Comparison of ENCODE assay signal across 16 mouse cellular contexts in the genomic region with DNA sequence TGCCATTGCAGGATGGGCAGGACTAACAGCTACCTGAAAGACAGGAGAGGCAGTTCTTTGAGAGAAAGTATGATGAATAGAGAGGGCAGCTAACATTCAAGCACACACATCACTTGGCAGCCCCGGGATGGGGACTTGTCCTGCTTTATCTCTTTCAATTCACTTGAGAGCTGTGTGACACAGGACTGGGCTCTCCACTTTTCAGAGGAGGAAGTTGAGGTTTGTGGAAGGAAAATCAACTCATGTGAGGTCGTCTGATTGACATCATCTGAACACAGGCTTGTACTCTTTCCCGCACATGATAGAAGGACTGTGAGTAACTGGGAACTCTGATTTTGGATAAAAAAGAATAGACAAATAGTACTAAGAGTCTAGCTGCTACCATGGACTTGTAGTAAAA.
"Had no signal": no experiment of that assay in that cellular context is flagged by ENCODE, and none has a peak within 500 bp of the region (broad histone marks: within the 10 kb centered on the region; RNA-seq: fewer than 3 reads in every experiment).

No protein-coding gene starts in this region.

- H3K36me3 ChIP-seq: midbrain, embryonic 13.5 days; midbrain, embryonic 15.5 days; neural tube, embryonic 12.5 days had no signal

- H3K4me1 ChIP-seq: megakaryocyte, embryonic 14.5 days; midbrain, embryonic 13.5 days; midbrain, embryonic 15.5 days; neural tube, embryonic 12.5 days had no signal

- H3K27me3 ChIP-seq: midbrain, embryonic 13.5 days; midbrain, embryonic 15.5 days; neural tube, embryonic 12.5 days had no signal

- ATAC-seq: midbrain, embryonic 13.5 days; midbrain, embryonic 15.5 days had no signal

- H3K9me3 ChIP-seq: midbrain, embryonic 13.5 days; midbrain, embryonic 15.5 days; neural tube, embryonic 12.5 days had no signal

- H3K9ac ChIP-seq: lung, embryonic 14.5 days; midbrain, embryonic 13.5 days; midbrain, embryonic 15.5 days; neural tube, embryonic 12.5 days had no signal

- H3K4me3 ChIP-seq: megakaryocyte, embryonic 14.5 days; midbrain, embryonic 13.5 days; midbrain, embryonic 15.5 days; neural tube, embryonic 12.5 days had no signal

- H3K4me2 ChIP-seq: lung, embryonic 14.5 days; midbrain, embryonic 11.5 days; midbrain, embryonic 13.5 days; midbrain, embryonic 15.5 days; neural tube, embryonic 12.5 days had no signal

- DNase-seq: lung, embryonic 14.5 days; lung, postnatal 10 days; lung, postnatal 4 days; retina, postnatal 1 day; right cerebral cortex, adult 18-20 months; right cerebral cortex, postnatal 25 days; right cerebral cortex, postnatal 4 days; spleen, adult 18-20 months; thymus, adult 18-20 months; thymus, postnatal 14 days; thymus, postnatal 36 days had no signal

- H3K27ac ChIP-seq: midbrain, embryonic 13.5 days; midbrain, embryonic 15.5 days; neural tube, embryonic 12.5 days had no signal
